Mouse (Mus musculus): ENCODE data around the gene Lrg1. TPM values are rescaled to one million over a fixed set of nuclear protein-coding genes. Genes with fewer than 3 reads are reported as not detected.

The Lrg1 gene
- total and polyA plus RNA-seq, 3 experiments, result not detected

DNA sequence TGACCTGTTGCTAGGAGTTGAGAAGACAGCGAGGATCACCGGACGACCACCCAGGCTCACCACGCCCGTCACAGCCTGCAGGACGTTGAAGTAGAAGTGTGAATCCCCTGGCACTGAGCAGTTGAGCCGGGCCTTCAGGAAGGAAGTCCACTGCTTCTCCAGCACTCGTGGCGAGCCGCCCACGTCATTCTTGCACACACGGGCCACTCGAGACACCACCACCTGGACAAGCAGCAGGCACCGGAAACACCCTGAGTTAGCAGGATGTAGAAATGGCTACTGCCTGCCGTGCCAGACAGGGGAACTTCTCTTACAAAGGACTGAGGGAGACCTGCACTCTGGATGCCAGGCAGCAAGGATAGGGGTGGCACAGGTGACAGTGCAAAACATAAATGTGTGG is 6.4 kb upstream of the Lrg1 start:
- no peak for TF ChIP-seq ETS1 (IDR thresholded peaks at IDR 0.05; ENCODE audit: low read depth, low read length)
- no peak for TF ChIP-seq MEF2A (IDR thresholded peaks at IDR 0.05; ENCODE audit: extremely low read depth, insufficient replicate concordance, low read depth, low read length, poor library complexity, severe bottlenecking)
- no peak for TF ChIP-seq ZMIZ1 (IDR thresholded peaks at IDR 0.05; ENCODE audit: low read depth, low read length)
- TF ChIP-seq MYC (IDR thresholded peaks at IDR 0.05; ENCODE audit: low read depth, low read length), result no peak
- TF ChIP-seq USF1 (IDR thresholded peaks at IDR 0.05; ENCODE audit: low read depth, low read length), result no peak
- no peak for TF ChIP-seq SIN3A (IDR thresholded peaks at IDR 0.05; ENCODE audit: low read length)
- TF ChIP-seq RCOR1 (IDR thresholded peaks at IDR 0.05; ENCODE audit: low read depth, low read length), result no peak
- Histone ChIP-seq H3K79me2 (ENCODE audit: control insufficient read depth, insufficient read depth, low read length, poor library complexity) (no peaks in the 10 kb centered on the region), H3K27ac (ENCODE audit: control insufficient read depth, low read depth, low read length) (no peak overlapping the region), H3K9ac (ENCODE audit: control insufficient read depth, low read depth, low read length, poor library complexity, severe bottlenecking) (no peak overlapping the region), H3K36me3 (ENCODE audit: control insufficient read depth in 1 of 2, insufficient read depth in 2 of 2, low read length in 2 of 2) (peaks cover 0 to 2% of the 10 kb centered on the region in 2 experiments; a peak in 1 of 4 replicates), H3K4me1 (ENCODE audit: control insufficient read depth in 1 of 2, insufficient read depth in 2 of 2, low read length in 2 of 2) (peaks cover 0 to 3% of the 10 kb centered on the region in 2 experiments; a peak in 1 of 4 replicates), H3K27me3 (ENCODE audit: control insufficient read depth in 1 of 2, insufficient read depth in 2 of 2, low read length in 2 of 2) (no peaks in the 10 kb centered on the region), H3K9me3 (replicated peaks; ENCODE audit: insufficient read depth, low read length) (no peaks in the 10 kb centered on the region), H3K4me3 (ENCODE audit: control insufficient read depth in 1 of 2, insufficient read depth in 1 of 2, low read depth in 2 of 2, low read length in 2 of 2) (no peak overlapping the region)
- DNase-seq (ENCODE audit: low read depth, low spot score), result no peak

DNA sequence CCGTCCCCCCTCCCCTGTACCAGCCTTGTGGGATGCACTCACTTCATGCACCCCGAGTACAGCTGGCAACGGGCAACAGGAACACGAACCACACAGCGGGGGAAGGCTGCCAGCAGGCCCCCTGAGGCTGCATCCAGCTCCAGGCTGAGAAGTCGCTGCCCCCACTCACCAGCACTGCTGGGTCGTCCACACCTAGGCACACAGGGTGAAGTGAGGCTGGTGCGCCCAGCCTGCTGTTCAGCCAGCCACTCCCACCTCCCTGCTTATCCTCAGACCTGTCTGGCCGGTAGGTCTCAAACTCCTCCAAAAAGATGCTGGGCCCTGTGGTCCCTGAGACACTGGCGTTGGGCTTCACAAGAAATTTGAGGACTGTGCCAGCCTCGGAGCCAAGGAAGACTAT is 4.4 kb upstream of the Lrg1 start:
- H3K27ac ChIP-seq (ENCODE audit: control insufficient read depth, low read depth, low read length), result no peak overlapping the region
- no peak overlapping the region for H3K4me3 ChIP-seq (ENCODE audit: control insufficient read depth in 1 of 2, insufficient read depth in 1 of 2, low read depth in 2 of 2, low read length in 2 of 2)

GRCm38 (mm10) chr17:56125276-56125630 is 3.5 kb upstream of the Lrg1 start:
- Histone ChIP-seq H3K36me3 (ENCODE audit: control insufficient read depth in 1 of 2, insufficient read depth in 2 of 2, low read length in 2 of 2) (no peaks in the 10 kb centered on the region), H3K9me3 (replicated peaks; ENCODE audit: insufficient read depth, low read length) (no peaks in the 10 kb centered on the region), H3K4me1 (ENCODE audit: control insufficient read depth in 1 of 2, insufficient read depth in 2 of 2, low read length in 2 of 2) (no peaks in the 10 kb centered on the region), H3K4me3 (ENCODE audit: control insufficient read depth in 1 of 2, insufficient read depth in 1 of 2, low read depth in 2 of 2, low read length in 2 of 2) (no peak overlapping the region), H3K27me3 (ENCODE audit: control insufficient read depth in 1 of 2, insufficient read depth in 2 of 2, low read length in 2 of 2) (no peaks in the 10 kb centered on the region), H3K9ac (ENCODE audit: control insufficient read depth, low read depth, low read length, poor library complexity, severe bottlenecking) (no peak overlapping the region), H3K27ac (ENCODE audit: control insufficient read depth, low read depth, low read length) (no peak overlapping the region), H3K79me2 (ENCODE audit: control insufficient read depth, insufficient read depth, low read length, poor library complexity) (no peaks in the 10 kb centered on the region)
- no peak for DNase-seq (ENCODE audit: low read depth, low spot score)
- TF ChIP-seq MAX (IDR thresholded peaks at IDR 0.05; ENCODE audit: low read length), result no peak
- no peak for TF ChIP-seq CHD1 (IDR thresholded peaks at IDR 0.05; ENCODE audit: low read depth, low read length)
- TF ChIP-seq UBTF (IDR thresholded peaks at IDR 0.05; ENCODE audit: borderline replicate concordance, insufficient read depth, low read depth, low read length), result no peak
- no peak for TF ChIP-seq GATA1 (IDR thresholded peaks at IDR 0.05; ENCODE audit: low read depth, low read length)
- no peak for TF ChIP-seq MEF2A (IDR thresholded peaks at IDR 0.05; ENCODE audit: extremely low read depth, insufficient replicate concordance, low read depth, low read length, poor library complexity, severe bottlenecking)
- TF ChIP-seq NELFE (IDR thresholded peaks at IDR 0.05; ENCODE audit: low read depth, low read length), result no peak
- no peak for TF ChIP-seq NRF1 (IDR thresholded peaks at IDR 0.05; ENCODE audit: insufficient read depth, low read depth, low read length, poor library complexity, severe bottlenecking)
- no peak for TF ChIP-seq ELF1 (IDR thresholded peaks at IDR 0.05; ENCODE audit: low read depth, low read length)
- no peak for TF ChIP-seq CHD2 (IDR thresholded peaks at IDR 0.05; ENCODE audit: low read length)
- no peak for TF ChIP-seq ZKSCAN1 (IDR thresholded peaks at IDR 0.05; ENCODE audit: low read depth, low read length)
- TF ChIP-seq ETS1 (IDR thresholded peaks at IDR 0.05; ENCODE audit: low read depth, low read length), result no peak
- no peak for TF ChIP-seq E2F4 (IDR thresholded peaks at IDR 0.05; ENCODE audit: borderline replicate concordance, low read depth, low read length)
- no peak for TF ChIP-seq ZNF384 (IDR thresholded peaks at IDR 0.05; ENCODE audit: low read depth, low read length)
- no peak for TF ChIP-seq POLR2AphosphoS2 (IDR thresholded peaks at IDR 0.05; ENCODE audit: low read length)
- no peak for TF ChIP-seq RAD21 (IDR thresholded peaks at IDR 0.05; ENCODE audit: low read depth, low read length)

More for the DNA sequence above, 4.4 kb upstream of the Lrg1 start:
- no peaks in the 10 kb centered on the region for H3K79me2 ChIP-seq (ENCODE audit: control insufficient read depth, insufficient read depth, low read length, poor library complexity)
- H3K9me3 ChIP-seq (replicated peaks; ENCODE audit: insufficient read depth, low read length), result no peaks in the 10 kb centered on the region
- TF ChIP-seq GABPA (IDR thresholded peaks at IDR 0.05; ENCODE audit: low read depth, low read length) (no peak), E2F4 (IDR thresholded peaks at IDR 0.05; ENCODE audit: borderline replicate concordance, low read depth, low read length) (no peak), CTCF (IDR thresholded peaks at IDR 0.05 in 2 of 3, conservative IDR thresholded peaks at IDR 0.05 in 1 of 3; ENCODE audit: control insufficient read depth in 1 of 3, insufficient read depth in 1 of 3, low read depth in 2 of 3, low read length in 3 of 3, poor library complexity in 1 of 3, severe bottlenecking in 1 of 3) (no peak), NRF1 (IDR thresholded peaks at IDR 0.05; ENCODE audit: insufficient read depth, low read depth, low read length, poor library complexity, severe bottlenecking) (no peak), BHLHE40 (IDR thresholded peaks at IDR 0.05; ENCODE audit: borderline replicate concordance, low read depth, low read length) (no peak), CHD1 (IDR thresholded peaks at IDR 0.05; ENCODE audit: low read depth, low read length) (no peak), EP300 (IDR thresholded peaks at IDR 0.05; ENCODE audit: low read depth in 1 of 2, low read length in 2 of 2) (no peak), MYB (IDR thresholded peaks at IDR 0.05; ENCODE audit: low read depth, low read length) (no peak), USF1 (IDR thresholded peaks at IDR 0.05; ENCODE audit: low read depth, low read length) (no peak), TCF12 (IDR thresholded peaks at IDR 0.05; ENCODE audit: low read depth, low read length) (no peak), UBTF (IDR thresholded peaks at IDR 0.05; ENCODE audit: borderline replicate concordance, insufficient read depth, low read depth, low read length) (no peak), SIN3A (IDR thresholded peaks at IDR 0.05; ENCODE audit: low read length) (no peak), RAD21 (IDR thresholded peaks at IDR 0.05; ENCODE audit: low read depth, low read length) (no peak), RCOR1 (IDR thresholded peaks at IDR 0.05; ENCODE audit: low read depth, low read length) (no peak), POLR2AphosphoS5 (IDR thresholded peaks at IDR 0.05; ENCODE audit: borderline replicate concordance, low read depth, low read length) (no peak), USF2 (IDR thresholded peaks at IDR 0.05; ENCODE audit: borderline replicate concordance in 1 of 2, insufficient read depth in 1 of 2, low read depth in 1 of 2, low read length in 2 of 2) (no peak)
- no peaks in the 10 kb centered on the region for H3K36me3 ChIP-seq (ENCODE audit: control insufficient read depth in 1 of 2, insufficient read depth in 2 of 2, low read length in 2 of 2)
- DNase-seq (ENCODE audit: low read depth, low spot score), result no peak
- H3K9ac ChIP-seq (ENCODE audit: control insufficient read depth, low read depth, low read length, poor library complexity, severe bottlenecking), result no peak overlapping the region
- no peaks in the 10 kb centered on the region for H3K27me3 ChIP-seq (ENCODE audit: control insufficient read depth in 1 of 2, insufficient read depth in 2 of 2, low read length in 2 of 2)
- H3K4me1 ChIP-seq (ENCODE audit: control insufficient read depth in 1 of 2, insufficient read depth in 2 of 2, low read length in 2 of 2), result no peaks in the 10 kb centered on the region
